Mouse (Mus musculus) thymus, postnatal 10 days (tissue): ENCODE data around the gene Gm20388.
"Not testable (repeated sequence)": the region's sequence is repeated elsewhere in the genome, so short reads cannot be mapped to it uniquely, and the experiment has no call there.

ENCODE experiments used
- DNase-seq, 2 experiments: peaks; one replicate each; pipeline ENCODE4 v3.0.0; 2021; ENCODE audit warnings: low spot score in 2 of 2

Gene Gm20388

GRCm38 (mm10) chr8:121294234-121295108, 1383.8 kb downstream of the Gm20388 start:
- DNase-seq: no peak

GRCm38 (mm10) chr8:121296082-121296481, 1385.4 kb downstream of the Gm20388 start:
- no peak for DNase-seq

GRCm38 (mm10) chr8:121296597-121296996, 1386.0 kb downstream of the Gm20388 start:
- DNase-seq: no peak

- no peak for DNase-seq
These were observed 1386.7 kb downstream of the Gm20388 start for GRCm38 (mm10) chr8:121297299-121297698.

- DNase-seq: no peak
These were observed 1389.4 kb downstream of the Gm20388 start for GRCm38 (mm10) chr8:121300066-121300465.

- DNase-seq: peak; percentile 47 to 50
These were observed 1390.1 kb downstream of the Gm20388 start for GRCm38 (mm10) chr8:121300501-121301411.

GRCm38 (mm10) chr8:121301431-121301830, 1390.8 kb downstream of the Gm20388 start:
- peak in 1 of 2 experiments; percentile 30 for DNase-seq

- no peak for DNase-seq
These were observed 1391.5 kb downstream of the Gm20388 start for GRCm38 (mm10) chr8:121301978-121302649.

GRCm38 (mm10) chr8:121307723-121308122, 1397.1 kb downstream of the Gm20388 start:
- DNase-seq: no peak

GRCm38 (mm10) chr8:121310976-121311819, 1400.6 kb downstream of the Gm20388 start:
- DNase-seq: no peak

- DNase-seq: no peak
These were observed 1402.8 kb downstream of the Gm20388 start for GRCm38 (mm10) chr8:121313458-121313857.

- no peak for DNase-seq
These were observed 1403.4 kb downstream of the Gm20388 start for GRCm38 (mm10) chr8:121314036-121314435.

- no peak for DNase-seq
These were observed 1404.9 kb downstream of the Gm20388 start for GRCm38 (mm10) chr8:121315569-121315968.

- no peak for DNase-seq
These were observed 1405.4 kb downstream of the Gm20388 start for GRCm38 (mm10) chr8:121316009-121316408.

- DNase-seq: not testable (repeated sequence)
These were observed 1408.1 kb downstream of the Gm20388 start for GRCm38 (mm10) chr8:121318756-121319155.

- no peak for DNase-seq
These were observed 1408.8 kb downstream of the Gm20388 start for GRCm38 (mm10) chr8:121319491-121319890.

- DNase-seq: no peak
These were observed 1415.7 kb downstream of the Gm20388 start for GRCm38 (mm10) chr8:121326164-121326910.

GRCm38 (mm10) chr8:121332436-121332835, 1421.8 kb downstream of the Gm20388 start:
- no peak for DNase-seq

GRCm38 (mm10) chr8:121334495-121335424, 1424.1 kb downstream of the Gm20388 start:
- DNase-seq: no peak
